Mouse (Mus musculus): Measurements from ENCODE around the gene Cacng7. TPM values are rescaled to one million over a fixed set of nuclear protein-coding genes. Genes with fewer than 3 reads are reported as not detected.

Gene Cacng7
- total RNA-seq, 1 experiment: 14.4 TPM

DNA sequence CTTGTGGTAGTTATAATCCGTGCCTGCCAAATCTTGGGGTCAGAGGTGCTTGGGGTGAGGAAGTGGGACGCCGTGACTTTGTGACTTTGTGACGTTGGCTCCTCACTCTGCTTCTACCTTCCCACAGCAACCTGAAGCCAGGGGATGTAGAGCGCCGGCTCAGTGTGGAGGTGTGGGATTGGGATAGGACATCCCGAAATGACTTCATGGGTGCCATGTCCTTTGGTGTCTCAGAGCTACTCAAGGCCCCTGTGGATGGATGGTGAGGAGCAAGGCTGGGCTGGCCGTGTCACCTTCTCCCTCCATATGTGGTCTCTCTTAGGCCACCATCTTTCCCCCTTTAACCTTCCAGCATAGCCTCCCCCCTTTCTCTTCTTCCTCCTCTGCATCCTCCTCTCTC lies 19.2 kb upstream of the Cacng7 start:
- H3K27ac ChIP-seq (ENCODE audit: insufficient read depth, low read depth, low read length, poor library complexity, severe bottlenecking): no peak overlapping the region
- H3K36me3 ChIP-seq (ENCODE audit: control insufficient read depth, insufficient read depth, low read length, poor library complexity, severe bottlenecking): peaks cover 14% of the 10 kb centered on the region
- no peaks in the 10 kb centered on the region for H3K9me3 ChIP-seq (ENCODE audit: control insufficient read depth, insufficient read depth, low read depth, low read length)
- DNase-seq (ENCODE audit: low read depth, low spot score): no peak
- TF ChIP-seq CHD2 (IDR thresholded peaks at IDR 0.05; ENCODE audit: low read depth, low read length) (no peak), ZNF384 (IDR thresholded peaks at IDR 0.05; ENCODE audit: low read depth, low read length) (no peak), ZC3H11A (IDR thresholded peaks at IDR 0.05; ENCODE audit: borderline replicate concordance, low read depth, low read length) (no peak)
- in situ Hi-C loops (cut with MboI; ENCODE audit: low sequenced_read_pairs in 2 of 2, unreplicated experiment in 2 of 2): no loop called here
- no peaks in the 10 kb centered on the region for H3K4me1 ChIP-seq (ENCODE audit: control insufficient read depth in 2 of 2, insufficient read depth in 2 of 2, low read length in 2 of 2, poor library complexity in 1 of 2)
- H3K4me3 ChIP-seq (ENCODE audit: insufficient read depth in 1 of 2, low read depth in 1 of 2, low read length in 2 of 2, poor library complexity in 1 of 2, severe bottlenecking in 1 of 2): no peak overlapping the region
- H3K9ac ChIP-seq (ENCODE audit: insufficient read depth, low read depth, low read length, poor library complexity, severe bottlenecking): no peak overlapping the region

DNA sequence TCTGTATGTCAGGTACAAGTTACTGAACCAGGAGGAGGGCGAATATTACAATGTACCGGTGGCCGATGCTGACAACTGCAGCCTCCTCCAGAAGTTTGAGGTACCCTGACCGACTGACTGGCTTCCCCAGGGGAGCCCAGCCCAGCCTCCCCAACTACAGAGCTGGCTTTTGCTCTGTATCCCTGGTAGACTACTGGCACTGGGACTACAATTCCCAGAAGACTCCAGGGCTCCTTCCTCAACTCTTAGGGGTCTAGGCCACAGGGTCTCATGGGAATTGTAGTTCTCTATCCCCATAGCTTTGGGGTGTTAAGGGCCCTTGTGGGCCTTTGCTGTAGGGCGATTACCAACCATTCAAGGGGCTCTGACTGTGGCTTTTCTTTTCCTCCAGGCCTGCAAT lies 18.6 kb upstream of the Cacng7 start:
- Histone ChIP-seq H3K4me3 (ENCODE audit: insufficient read depth in 1 of 2, low read depth in 1 of 2, low read length in 2 of 2, poor library complexity in 1 of 2, severe bottlenecking in 1 of 2) (no peak overlapping the region), H3K36me3 (ENCODE audit: control insufficient read depth, insufficient read depth, low read length, poor library complexity, severe bottlenecking) (peaks cover 14% of the 10 kb centered on the region), H3K9me3 (ENCODE audit: control insufficient read depth, insufficient read depth, low read depth, low read length) (no peaks in the 10 kb centered on the region), H3K9ac (ENCODE audit: insufficient read depth, low read depth, low read length, poor library complexity, severe bottlenecking) (no peak overlapping the region), H3K27ac (ENCODE audit: insufficient read depth, low read depth, low read length, poor library complexity, severe bottlenecking) (no peak overlapping the region), H3K4me1 (ENCODE audit: control insufficient read depth in 2 of 2, insufficient read depth in 2 of 2, low read length in 2 of 2, poor library complexity in 1 of 2) (no peaks in the 10 kb centered on the region)
- in situ Hi-C loops (cut with MboI; ENCODE audit: low sequenced_read_pairs in 2 of 2, unreplicated experiment in 2 of 2): no loop called here
- peak; percentile 97 for TF ChIP-seq HCFC1 (IDR thresholded peaks at IDR 0.05; ENCODE audit: borderline replicate concordance, insufficient read depth, low read length)
- no peak for TF ChIP-seq ZC3H11A (IDR thresholded peaks at IDR 0.05; ENCODE audit: borderline replicate concordance, low read depth, low read length)
- no peak for DNase-seq (ENCODE audit: low read depth, low spot score)

DNA sequence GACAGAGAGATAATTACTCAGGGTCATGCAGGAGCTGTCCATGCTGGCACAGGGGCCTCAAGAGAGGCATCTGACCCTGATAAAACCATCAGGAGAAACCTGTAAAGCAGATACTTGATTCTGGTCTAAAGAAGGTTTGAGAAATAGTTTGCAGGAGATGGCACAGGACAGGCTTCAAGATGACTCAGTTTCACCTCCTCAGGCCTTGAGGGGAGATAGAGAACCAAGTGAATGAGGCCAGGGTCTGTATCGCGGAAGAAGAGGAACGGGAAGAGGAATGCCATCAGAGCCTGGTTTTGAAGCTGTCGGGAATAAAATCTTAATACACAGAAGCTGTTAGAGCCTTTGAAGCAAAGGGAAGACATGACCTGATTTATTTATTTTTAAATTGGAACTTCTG lies 15.1 kb upstream of the Cacng7 start:
- no peaks in the 10 kb centered on the region for H3K9me3 ChIP-seq (ENCODE audit: control insufficient read depth, insufficient read depth, low read depth, low read length)
- in situ Hi-C loops (cut with MboI; ENCODE audit: low sequenced_read_pairs in 2 of 2, unreplicated experiment in 2 of 2): no loop called here

DNA sequence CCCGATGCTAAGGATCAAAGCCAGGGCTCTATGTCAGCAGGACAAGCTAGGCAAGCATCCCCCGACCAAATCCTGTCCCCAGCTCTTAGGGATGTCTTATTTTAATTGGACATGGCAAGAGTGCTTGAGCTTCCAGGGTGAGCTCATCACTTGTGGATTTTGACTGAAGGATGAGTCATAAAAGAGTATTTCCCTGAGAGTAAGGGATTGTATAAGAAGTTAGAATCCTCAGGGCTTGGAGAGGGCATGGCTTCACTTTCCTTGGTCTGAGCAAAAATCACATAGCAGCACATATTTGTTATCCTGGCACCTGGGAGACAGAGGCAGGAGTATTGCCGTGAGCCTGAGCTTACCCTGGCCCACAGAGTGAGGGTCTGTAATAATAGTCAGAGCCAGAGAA lies 11.9 kb upstream of the Cacng7 start:
- DNase-seq (ENCODE audit: low read depth, low spot score): no peak
- TF ChIP-seq ZC3H11A (IDR thresholded peaks at IDR 0.05; ENCODE audit: borderline replicate concordance, low read depth, low read length): no peak
- no peak overlapping the region for H3K4me3 ChIP-seq (ENCODE audit: insufficient read depth in 1 of 2, low read depth in 1 of 2, low read length in 2 of 2, poor library complexity in 1 of 2, severe bottlenecking in 1 of 2)
- no peak overlapping the region for H3K9ac ChIP-seq (ENCODE audit: insufficient read depth, low read depth, low read length, poor library complexity, severe bottlenecking)
- H3K36me3 ChIP-seq (ENCODE audit: control insufficient read depth, insufficient read depth, low read length, poor library complexity, severe bottlenecking): peaks cover 4% of the 10 kb centered on the region
- no peaks in the 10 kb centered on the region for H3K4me1 ChIP-seq (ENCODE audit: control insufficient read depth in 2 of 2, insufficient read depth in 2 of 2, low read length in 2 of 2, poor library complexity in 1 of 2)
- in situ Hi-C loops (cut with MboI; ENCODE audit: low sequenced_read_pairs in 2 of 2, unreplicated experiment in 2 of 2): no loop called here
- no peaks in the 10 kb centered on the region for H3K9me3 ChIP-seq (ENCODE audit: control insufficient read depth, insufficient read depth, low read depth, low read length)
- H3K27ac ChIP-seq (ENCODE audit: insufficient read depth, low read depth, low read length, poor library complexity, severe bottlenecking): no peak overlapping the region

More for the DNA sequence above, 15.1 kb upstream of the Cacng7 start:
- DNase-seq (ENCODE audit: low read depth, low spot score): no peak
- no peak overlapping the region for H3K4me3 ChIP-seq (ENCODE audit: insufficient read depth in 1 of 2, low read depth in 1 of 2, low read length in 2 of 2, poor library complexity in 1 of 2, severe bottlenecking in 1 of 2)
- no peaks in the 10 kb centered on the region for H3K4me1 ChIP-seq (ENCODE audit: control insufficient read depth in 2 of 2, insufficient read depth in 2 of 2, low read length in 2 of 2, poor library complexity in 1 of 2)
- H3K36me3 ChIP-seq (ENCODE audit: control insufficient read depth, insufficient read depth, low read length, poor library complexity, severe bottlenecking): peaks cover 7% of the 10 kb centered on the region
- H3K27ac ChIP-seq (ENCODE audit: insufficient read depth, low read depth, low read length, poor library complexity, severe bottlenecking): no peak overlapping the region
- no peak overlapping the region for H3K9ac ChIP-seq (ENCODE audit: insufficient read depth, low read depth, low read length, poor library complexity, severe bottlenecking)
- no peak for TF ChIP-seq CHD2 (IDR thresholded peaks at IDR 0.05; ENCODE audit: low read depth, low read length)
- no peak for TF ChIP-seq HCFC1 (IDR thresholded peaks at IDR 0.05; ENCODE audit: borderline replicate concordance, insufficient read depth, low read length)
- no peak for TF ChIP-seq MAFK (IDR thresholded peaks at IDR 0.05; ENCODE audit: insufficient read depth, low read depth, low read length)
- no peak for TF ChIP-seq ZC3H11A (IDR thresholded peaks at IDR 0.05; ENCODE audit: borderline replicate concordance, low read depth, low read length)
- no peak for TF ChIP-seq ZNF384 (IDR thresholded peaks at IDR 0.05; ENCODE audit: low read depth, low read length)

DNA sequence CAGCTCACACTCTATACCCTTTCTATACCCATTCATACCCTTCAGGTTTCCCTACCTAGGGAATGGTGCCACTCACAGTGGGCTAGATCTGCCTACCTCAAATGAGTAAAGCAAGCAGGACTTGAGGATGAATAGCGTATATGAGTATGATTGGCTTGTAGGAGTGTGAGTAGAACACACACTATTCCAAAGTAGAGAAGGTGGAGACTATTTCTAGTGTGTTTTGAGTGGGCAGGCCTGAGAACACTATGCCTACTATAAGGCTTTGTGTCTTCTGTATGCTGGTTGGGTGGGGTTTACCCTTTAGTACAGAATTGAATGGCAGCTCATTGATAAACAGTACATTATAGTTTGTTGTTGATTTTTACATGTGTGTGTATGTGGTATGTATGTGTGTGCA lies 8.9 kb upstream of the Cacng7 start:
- no peak overlapping the region for H3K9ac ChIP-seq (ENCODE audit: insufficient read depth, low read depth, low read length, poor library complexity, severe bottlenecking)

More for the DNA sequence above, 8.9 kb upstream of the Cacng7 start:
- H3K27ac ChIP-seq (ENCODE audit: insufficient read depth, low read depth, low read length, poor library complexity, severe bottlenecking): no peak overlapping the region
- H3K36me3 ChIP-seq (ENCODE audit: control insufficient read depth, insufficient read depth, low read length, poor library complexity, severe bottlenecking): peaks cover 4% of the 10 kb centered on the region
- no peak for DNase-seq (ENCODE audit: low read depth, low spot score)
- in situ Hi-C loops (cut with MboI; ENCODE audit: low sequenced_read_pairs in 2 of 2, unreplicated experiment in 2 of 2): no loop called here
- H3K4me1 ChIP-seq (ENCODE audit: control insufficient read depth in 2 of 2, insufficient read depth in 2 of 2, low read length in 2 of 2, poor library complexity in 1 of 2): no peaks in the 10 kb centered on the region
- H3K9me3 ChIP-seq (ENCODE audit: control insufficient read depth, insufficient read depth, low read depth, low read length): no peaks in the 10 kb centered on the region
- TF ChIP-seq CHD2 (IDR thresholded peaks at IDR 0.05; ENCODE audit: low read depth, low read length) (no peak), ZC3H11A (IDR thresholded peaks at IDR 0.05; ENCODE audit: borderline replicate concordance, low read depth, low read length) (no peak), HCFC1 (IDR thresholded peaks at IDR 0.05; ENCODE audit: borderline replicate concordance, insufficient read depth, low read length) (no peak), ZNF384 (IDR thresholded peaks at IDR 0.05; ENCODE audit: low read depth, low read length) (no peak), MAFK (IDR thresholded peaks at IDR 0.05; ENCODE audit: insufficient read depth, low read depth, low read length) (no peak)
- H3K4me3 ChIP-seq (ENCODE audit: insufficient read depth in 1 of 2, low read depth in 1 of 2, low read length in 2 of 2, poor library complexity in 1 of 2, severe bottlenecking in 1 of 2): no peak overlapping the region
